7 mouse cellular contexts compared by ENCODE assay signal in the genomic region with DNA sequence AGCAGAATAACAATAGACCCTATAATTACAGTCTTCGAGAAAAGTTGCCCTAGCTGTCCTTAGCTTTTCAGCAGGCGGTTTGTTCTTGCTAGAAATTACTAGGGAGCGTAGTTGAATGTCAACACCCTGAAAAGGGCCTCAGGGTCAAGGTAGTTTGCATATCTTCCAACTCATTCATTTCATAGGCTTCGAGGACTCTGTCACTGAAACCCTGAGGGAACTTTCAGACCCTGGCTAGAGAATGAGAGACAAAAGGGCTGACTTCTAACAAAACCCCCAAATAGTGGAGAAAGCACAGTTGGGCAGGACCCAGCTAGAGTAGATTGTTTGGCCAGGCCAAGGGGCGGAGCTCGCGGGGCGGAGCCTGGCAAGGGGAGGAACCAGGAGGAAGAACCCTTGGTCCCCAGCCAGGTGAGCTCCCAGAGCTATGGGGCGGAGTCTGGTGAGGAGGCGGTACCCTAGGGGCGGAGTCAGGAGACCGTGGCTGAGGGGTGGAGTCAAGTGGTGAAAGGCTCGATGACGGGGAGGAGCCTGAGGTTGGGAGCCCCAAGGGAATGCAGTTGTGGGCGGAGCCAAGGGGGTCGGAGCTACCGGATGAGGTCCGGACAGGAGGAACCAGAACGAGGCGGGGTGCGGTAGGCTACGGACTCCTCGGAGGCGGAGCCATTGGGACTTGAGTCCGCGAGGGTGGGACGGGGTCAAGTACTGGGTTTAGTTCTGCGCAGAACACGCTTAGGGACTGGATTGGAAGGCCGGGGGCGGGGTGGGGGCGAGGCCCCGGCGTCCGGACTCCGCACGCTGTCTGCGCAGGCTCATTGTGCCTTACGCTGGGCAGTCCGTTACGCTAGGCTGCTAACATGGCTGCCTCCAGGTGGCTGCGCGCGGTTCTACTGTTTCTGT. TPM values are rescaled to one million over a fixed set of nuclear protein-coding genes. Genes with fewer than 3 reads are reported as not detected.
A peak's percentile ranks its signal among the peaks of the same experiment; 100 is the strongest.
DNase-seq lines count a peak whose midpoint lies in the region; ATAC-seq lines count a peak whose summit lies in the region.

No protein-coding gene starts in this region.

- 0 out of 2 replicates have a peak, but pooled peaks cover 6% of the 10 kb centered on the region for H3K36me3 ChIP-seq in intestine, embryonic 15.5 days
- peaks cover 23% of the 10 kb centered on the region for H3K36me3 ChIP-seq in midbrain, embryonic 10.5 days

- peak; percentile 99 for ATAC-seq in intestine, embryonic 15.5 days

- WGBS in intestine, embryonic 15.5 days = 2% methylated on average over 44 of the region's 44 CpGs
- WGBS in midbrain, embryonic 10.5 days = 5% methylated on average over 44 of the region's 44 CpGs

- H3K27me3 ChIP-seq in intestine, embryonic 15.5 days (replicated peaks) = no peaks in the 10 kb centered on the region
- no peaks in the 10 kb centered on the region for H3K27me3 ChIP-seq in midbrain, embryonic 10.5 days (ENCODE audit: low read depth, poor library complexity, severe bottlenecking)

- DNase-seq in adrenal gland, adult 2 months = peak; percentile 100
- peak; percentile 97 for DNase-seq in embryo, embryonic 11.5 days (ENCODE audit: low read depth, low spot score)
- peak; percentile 100 for DNase-seq in gastrocnemius, postnatal 36 days
- peak; percentile 96 to 99 for DNase-seq in left cerebral cortex, postnatal 25 days (ENCODE audit: low spot score in 2 of 2)
- peak; percentile 97 for DNase-seq in midbrain, embryonic 10.5 days (ENCODE audit: low spot score)
- DNase-seq in right cerebral cortex, postnatal 4 days = peak; percentile 86

- peak overlapping the region; percentile 64 for H3K9ac ChIP-seq in intestine, embryonic 15.5 days

- H3K9me3 ChIP-seq in intestine, embryonic 15.5 days = no peaks in the 10 kb centered on the region
- H3K9me3 ChIP-seq in midbrain, embryonic 10.5 days (replicated peaks) = peaks cover under 1% of the 10 kb centered on the region; the same call in 1 of the 2 replicates

- peak overlapping the region; percentile 67 for H3K4me2 ChIP-seq in intestine, embryonic 15.5 days (replicated peaks)

- peak overlapping the region; percentile 69 for H3K4me3 ChIP-seq in intestine, embryonic 15.5 days (replicated peaks)
- peak overlapping the region; percentile 81 for H3K4me3 ChIP-seq in midbrain, embryonic 10.5 days

- H3K4me1 ChIP-seq in intestine, embryonic 15.5 days (replicated peaks) = peaks cover 7% of the 10 kb centered on the region; the same call in 1 of the 2 replicates
- H3K4me1 ChIP-seq in midbrain, embryonic 10.5 days = peaks cover 23% of the 10 kb centered on the region

- intact Hi-C loops in gastrocnemius, postnatal 36 days (cut with DNase I) = no loop called here
- intact Hi-C loops in left cerebral cortex, postnatal 25 days (cut with DNase I) = no loop called here

- H3K27ac ChIP-seq in intestine, embryonic 15.5 days = peak overlapping the region; percentile 91
- H3K27ac ChIP-seq in midbrain, embryonic 10.5 days (replicated peaks) = peak overlapping the region; percentile 93

RNA-seq across cellular contexts. Expression of gene Mesd, which starts 7.4 kb away (rescaled TPM):
- total RNA-seq in adrenal gland, adult 2 months (2021) = 100 to 1,000 TPM; 122 to 130 TPM
- polyA plus RNA-seq in adrenal gland, adult 2 months (2012; rRNA removed) = 7.4 and 9.6 TPM in 2 replicates
- total RNA-seq in gastrocnemius, postnatal 36 days (2021) = 10 to 100 TPM; 20.9 to 25.9 TPM
- polyA plus RNA-seq in intestine, embryonic 15.5 days (2015; fragmentation: Nextera tagmentation; extraction: Ambion mirVana) = 91.2 and 108 TPM in 2 replicates
- total RNA-seq in left cerebral cortex, postnatal 25 days (2021) = 10 to 100 TPM; 54.7 to 58.8 TPM
- 88.1 and 89.2 TPM in 2 replicates for polyA plus RNA-seq in midbrain, embryonic 10.5 days (2016; fragmentation: Nextera tagmentation; extraction: Ambion mirVana)

RNA-seq across cellular contexts. Expression of gene Tlnrd1, which starts 7.6 kb away (rescaled TPM):
- 10 to 100 TPM; 12.3 to 16.6 TPM for total RNA-seq in adrenal gland, adult 2 months (2021)
- polyA plus RNA-seq in adrenal gland, adult 2 months (2012; rRNA removed) = 35.7 and 42.8 TPM in 2 replicates
- total RNA-seq in gastrocnemius, postnatal 36 days (2021) = 1 to 10 TPM; 2.1 to 2.6 TPM
- polyA plus RNA-seq in intestine, embryonic 15.5 days (2015; fragmentation: Nextera tagmentation; extraction: Ambion mirVana) = 13.6 and 13.7 TPM in 2 replicates
- 10 to 100 TPM; 21.4 to 26.5 TPM for total RNA-seq in left cerebral cortex, postnatal 25 days (2021)
- 10.2 and 10.7 TPM in 2 replicates for polyA plus RNA-seq in midbrain, embryonic 10.5 days (2016; fragmentation: Nextera tagmentation; extraction: Ambion mirVana)

Comparison
In these comparisons a context has a peak if more than half of its experiments do, and no peak if none do; other contexts are left out.
1. Peak in every context shown above with its lines: DNase-seq, ATAC-seq, H3K4me3 ChIP-seq and H3K27ac ChIP-seq.